10 mouse cellular contexts compared by ENCODE assay signal in genomic region chr4:33925489-33925888, GRCm38 (mm10). TPM values are rescaled to one million over a fixed set of nuclear protein-coding genes. Genes with fewer than 3 reads are reported as not detected.
DNase-seq lines count a peak whose midpoint lies in the region; ATAC-seq and TF ChIP-seq lines count a peak whose summit lies in the region.
"Had no signal": no experiment of that assay in that cellular context is flagged by ENCODE, and none has a peak within 500 bp of the region (broad histone marks: within the 10 kb centered on the region; RNA-seq: fewer than 3 reads in every experiment).

No protein-coding gene starts in this region.

- ATAC-seq in forebrain, embryonic 11.5 days (replicated peaks; ENCODE audit: low FRiP score): no peak
- no peak for ATAC-seq in hindbrain, postnatal 0 days
- no peak for ATAC-seq in midbrain, postnatal 0 days (ENCODE audit: low FRiP score)

- WGBS in forebrain, embryonic 11.5 days: 53% methylated on average over 4 of the region's 4 CpGs
- WGBS in hindbrain, postnatal 0 days: 45% methylated on average over 4 of the region's 4 CpGs
- 38% methylated on average over 4 of the region's 4 CpGs for WGBS in midbrain, postnatal 0 days

- intact Hi-C loops in left cerebral cortex, postnatal 4 days (cut with DNase I): loop anchor here (10.0 kb wide), 2 partner anchors 401 to 629 kb away; partner anchors contain the start of gene Akirin2

- no peak for DNase-seq in layer of hippocampus, adult 2 months (ENCODE audit: low spot score in 2 of 2)
- DNase-seq in layer of hippocampus, adult 8-10 months (ENCODE audit: low spot score in 2 of 2): no peak
- no peak for DNase-seq in forebrain, embryonic 11.5 days (ENCODE audit: low spot score)
- DNase-seq in hindbrain, postnatal 0 days (ENCODE audit: low spot score): no peak
- no peak for DNase-seq in midbrain, postnatal 0 days (ENCODE audit: low spot score)
- DNase-seq in kidney, adult 9 months: no peak
- DNase-seq in right cerebral cortex, adult 18-20 months: no peak
- DNase-seq in left cerebral cortex, postnatal 4 days: no peak
- DNase-seq: adrenal gland, postnatal 14 days; layer of hippocampus, adult 9-11 months had no signal

- H3K36me3 ChIP-seq in forebrain, embryonic 11.5 days (ENCODE audit: control insufficient read depth, insufficient read depth, low read length): no peaks in the 10 kb centered on the region
- no peaks in the 10 kb centered on the region for H3K36me3 ChIP-seq in hindbrain, postnatal 0 days (ENCODE audit: insufficient read depth, low read length)
- no peaks in the 10 kb centered on the region for H3K36me3 ChIP-seq in midbrain, postnatal 0 days (ENCODE audit: insufficient read depth, low read length)

- peak overlapping the region; percentile 77 for H3K9ac ChIP-seq in forebrain, embryonic 11.5 days (ENCODE audit: low read length)
- H3K9ac ChIP-seq in hindbrain, postnatal 0 days (replicated peaks; ENCODE audit: low read length): peak overlapping the region; percentile 86
- peak overlapping the region; percentile 75; the same call in 1 of the 2 replicates for H3K9ac ChIP-seq in midbrain, postnatal 0 days (replicated peaks; ENCODE audit: low read length, poor library complexity, severe bottlenecking)

- peak overlapping the region; percentile 89; the same call in 1 of the 2 replicates for H3K4me2 ChIP-seq in forebrain, embryonic 11.5 days (ENCODE audit: low read depth, low read length, severe bottlenecking)
- H3K4me2 ChIP-seq in hindbrain, postnatal 0 days (ENCODE audit: low read depth, low read length): peak overlapping the region; percentile 96
- H3K4me2 ChIP-seq in midbrain, postnatal 0 days (ENCODE audit: low read depth, low read length, poor library complexity, severe bottlenecking): peak overlapping the region; percentile 76

- peaks cover 27% of the 10 kb centered on the region for H3K27me3 ChIP-seq in forebrain, embryonic 11.5 days (ENCODE audit: control insufficient read depth, insufficient read depth, low read length)
- H3K27me3 ChIP-seq in hindbrain, postnatal 0 days (ENCODE audit: insufficient read depth, low read length): no peaks in the 10 kb centered on the region
- no peaks in the 10 kb centered on the region for H3K27me3 ChIP-seq in midbrain, postnatal 0 days (ENCODE audit: insufficient read depth, low read length)

- peak overlapping the region; percentile 94 for H3K27ac ChIP-seq in layer of hippocampus, adult 2 months
- H3K27ac ChIP-seq in forebrain, embryonic 11.5 days (ENCODE audit: low read depth, low read length): no peak overlapping the region
- peak overlapping the region; percentile 94; the same call in 1 of the 2 replicates for H3K27ac ChIP-seq in hindbrain, postnatal 0 days
- peak overlapping the region; percentile 90; the same call in 1 of the 2 replicates for H3K27ac ChIP-seq in midbrain, postnatal 0 days (ENCODE audit: low read depth, low read length)

- no peak for TF ChIP-seq CTCF in layer of hippocampus, adult 2 months (conservative IDR thresholded peaks at IDR 0.05)
- no peak for TF ChIP-seq CTCF in hindbrain, postnatal 0 days (IDR thresholded peaks at IDR 0.05; ENCODE audit: low read depth)
- no peak for TF ChIP-seq CTCF in midbrain, postnatal 0 days (IDR thresholded peaks at IDR 0.05)

- no peaks in the 10 kb centered on the region; the same call in 1 of the 2 replicates for H3K4me1 ChIP-seq in forebrain, embryonic 11.5 days (replicated peaks; ENCODE audit: control insufficient read depth, insufficient read depth, low read length)
- H3K4me1 ChIP-seq in hindbrain, postnatal 0 days (ENCODE audit: insufficient read depth, low read length): no peaks in the 10 kb centered on the region
- no peaks in the 10 kb centered on the region for H3K4me1 ChIP-seq in midbrain, postnatal 0 days (ENCODE audit: insufficient read depth, low read length)

- no peaks in the 10 kb centered on the region for H3K9me3 ChIP-seq in forebrain, embryonic 11.5 days (ENCODE audit: control insufficient read depth, low read length)
- H3K9me3 ChIP-seq in hindbrain, postnatal 0 days (ENCODE audit: low read length): no peaks in the 10 kb centered on the region
- no peaks in the 10 kb centered on the region for H3K9me3 ChIP-seq in midbrain, postnatal 0 days (ENCODE audit: low read length)

- H3K4me3 ChIP-seq in layer of hippocampus, adult 2 months: peak overlapping the region; percentile 84
- peak overlapping the region; percentile 55 for H3K4me3 ChIP-seq in forebrain, embryonic 11.5 days (ENCODE audit: low read depth, low read length)
- peak overlapping the region; percentile 77 for H3K4me3 ChIP-seq in hindbrain, postnatal 0 days (ENCODE audit: low read length)
- H3K4me3 ChIP-seq in midbrain, postnatal 0 days (ENCODE audit: low read depth, low read length): peak overlapping the region; percentile 70

RNA-seq across cellular contexts. Expression of gene Cnr1, which starts 1.1 kb away (rescaled TPM):
- total RNA-seq in layer of hippocampus, adult 2 months (2021): 100 to 1,000 TPM; 175 to 181 TPM
- 100 to 1,000 TPM; 150 to 169 (median 158) TPM for total RNA-seq in layer of hippocampus, adult 8-10 months (2022)
- polyA plus RNA-seq in forebrain, embryonic 11.5 days (2014; fragmentation: Nextera tagmentation; extraction: Ambion mirVana): 14.9 and 16.1 TPM in 2 replicates
- total RNA-seq in hindbrain, postnatal 0 days (2014; rRNA removed): 112 and 121 TPM in 2 replicates
- polyA plus RNA-seq in hindbrain, postnatal 0 days (2015; fragmentation: Nextera tagmentation; extraction: Ambion mirVana): 34.9 and 35.3 TPM in 2 replicates
- total RNA-seq in midbrain, postnatal 0 days (2014; rRNA removed): 117 and 123 TPM in 2 replicates
- polyA plus RNA-seq in midbrain, postnatal 0 days (2015; fragmentation: Nextera tagmentation; extraction: Ambion mirVana): 33.1 and 33.2 TPM in 2 replicates
- 100 to 1,000 TPM; 166 to 173 TPM for total RNA-seq in left cerebral cortex, postnatal 4 days (2021)
